In genomic region chr2:61309219-61309618, GRCm38 (mm10) we compare ENCODE assay signal across 26 mouse cellular contexts.
DNase-seq lines count a peak whose midpoint lies in the region; TF ChIP-seq lines count a peak whose summit lies in the region.
"Had no signal": no experiment of that assay in that cellular context is flagged by ENCODE, and none has a peak within 500 bp of the region (broad histone marks: within the 10 kb centered on the region; RNA-seq: fewer than 3 reads in every experiment).

No protein-coding gene starts in this region.

- no peaks in the 10 kb centered on the region for H3K4me1 ChIP-seq in cerebellum, adult 2 months (ENCODE audit: control insufficient read depth, insufficient read depth, low read length)
- H3K4me1 ChIP-seq: heart, embryonic 12.5 days; hindbrain, embryonic 10.5 days; hindbrain, embryonic 15.5 days; kidney, embryonic 15.5 days; liver, embryonic 12.5 days; megakaryocyte, embryonic 14.5 days; midbrain, embryonic 12.5 days had no signal

- no peak for TF ChIP-seq POLR2A in cerebellum, adult 2 months (IDR thresholded peaks at IDR 0.05; ENCODE audit: borderline replicate concordance, insufficient read depth, low read length)

- TF ChIP-seq CTCF in cerebellum, adult 2 months (IDR thresholded peaks at IDR 0.05; ENCODE audit: borderline replicate concordance, insufficient read depth, low read depth, low read length), result no peak

- H3K4me3 ChIP-seq in cerebellum, adult 2 months (replicated peaks; ENCODE audit: insufficient read depth, low read depth, low read length), result no peak overlapping the region
- H3K4me3 ChIP-seq: heart, embryonic 12.5 days; hindbrain, embryonic 10.5 days; hindbrain, embryonic 15.5 days; kidney, embryonic 15.5 days; liver, embryonic 12.5 days; megakaryocyte, embryonic 14.5 days; midbrain, embryonic 12.5 days had no signal

- H3K27ac ChIP-seq in cerebellum, adult 2 months (ENCODE audit: insufficient read depth, low read length), result no peak overlapping the region
- H3K27ac ChIP-seq: hindbrain, embryonic 10.5 days; hindbrain, embryonic 15.5 days; kidney, embryonic 15.5 days; liver, embryonic 12.5 days; midbrain, embryonic 12.5 days had no signal

- intact Hi-C loops in heart, postnatal 10 days (cut with DNase I), result no loop called here

- WGBS in cerebellum, adult 2 months, result 88% methylated on average over 2 of the region's 2 CpGs

- H3K27me3 ChIP-seq in cerebellum, adult 2 months (ENCODE audit: control insufficient read depth, insufficient read depth, low read length), result no peaks in the 10 kb centered on the region
- H3K27me3 ChIP-seq: heart, embryonic 12.5 days; hindbrain, embryonic 15.5 days; kidney, embryonic 15.5 days; liver, embryonic 12.5 days; midbrain, embryonic 12.5 days had no signal

- peak; percentile 14 for DNase-seq in urinary bladder, postnatal 14 days (ENCODE audit: low spot score)
- no peak for DNase-seq in urinary bladder, postnatal 25 days (ENCODE audit: low spot score)
- DNase-seq in Muller cell, postnatal 12 days (ENCODE audit: inconsistent ontology term), result peak; percentile 26
- peak; percentile 39 for DNase-seq in brain, adult 2 months (ENCODE audit: low read depth, low spot score)
- no peak for DNase-seq in cerebellum, adult 2 months
- DNase-seq in heart, adult 9 months (ENCODE audit: low spot score in 2 of 2), result no peak
- DNase-seq in heart, postnatal 10 days, result no peak
- DNase-seq: cerebellum, adult 11-12 months; cerebellum, postnatal 10 days; gastrocnemius, postnatal 14 days; heart, adult 18-20 months; kidney, adult 11 months; kidney, postnatal 4 days; layer of hippocampus, postnatal 36 days; left cerebral cortex, postnatal 4 days; liver, postnatal 0 days; lung, postnatal 36 days; right cerebral cortex, postnatal 14 days; thymus, postnatal 14 days had no signal

Comparison
In these comparisons a context has a peak if more than half of its experiments do, and no peak if none do; other contexts are left out.
1. DNase-seq: peak in urinary bladder, postnatal 14 days (single experiment), Muller cell, postnatal 12 days (single experiment) and brain, adult 2 months (single experiment); none in urinary bladder, postnatal 25 days (single experiment), cerebellum, adult 2 months (0 of 2), heart, adult 9 months (0 of 2) and heart, postnatal 10 days (0 of 2).